ENCODE assay signal across 8 mouse cellular contexts in the genomic region with DNA sequence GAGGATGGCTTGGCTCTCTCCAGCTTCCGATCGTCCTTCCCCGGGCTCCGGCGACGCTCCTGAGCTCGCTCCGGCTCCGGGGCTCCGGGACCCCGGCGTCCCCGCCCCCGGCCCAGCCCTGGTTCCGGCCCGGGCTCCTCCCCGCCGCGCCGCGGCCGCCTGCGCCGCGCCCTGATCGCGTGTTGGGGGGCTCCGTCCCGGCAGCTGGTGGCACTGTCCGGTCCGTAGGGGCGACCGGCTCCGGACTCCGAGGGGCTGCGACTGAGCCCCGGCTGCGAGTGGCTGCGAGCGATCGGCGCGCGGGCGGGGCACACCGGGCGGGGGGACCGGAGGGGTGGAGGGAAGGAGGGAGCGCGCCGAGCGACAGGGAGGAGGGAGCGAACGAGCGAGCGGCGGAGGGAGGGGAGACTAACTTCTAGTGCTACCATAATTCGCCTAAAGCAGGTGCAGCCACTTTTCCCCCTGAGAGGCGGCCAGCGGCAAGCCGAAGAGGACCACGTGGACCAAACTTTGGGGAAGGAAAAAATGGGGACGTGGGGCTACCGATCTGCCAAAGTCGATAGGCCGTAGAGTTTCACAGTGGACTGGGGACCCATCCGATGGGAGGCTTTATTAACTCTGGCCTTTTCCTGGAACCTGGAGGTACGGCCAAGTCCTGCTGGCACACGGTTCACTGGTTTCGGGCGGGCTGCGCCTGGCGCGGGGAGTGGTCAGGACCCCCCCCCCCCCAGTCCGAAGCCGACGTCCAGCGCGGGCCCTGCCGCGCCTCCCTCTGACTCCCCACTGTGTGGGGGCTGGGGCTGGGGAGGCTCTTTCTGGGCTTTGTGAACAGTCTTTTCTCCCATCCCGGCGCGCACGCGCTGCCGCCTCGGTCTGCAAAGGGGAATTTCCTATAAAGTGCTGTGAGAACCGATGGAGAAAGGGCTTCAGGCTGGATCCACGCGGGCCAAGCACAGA. TPM values are rescaled to one million over a fixed set of nuclear protein-coding genes. Genes with fewer than 3 reads are reported as not detected.
DNase-seq lines count a peak whose midpoint lies in the region; ATAC-seq and TF ChIP-seq lines count a peak whose summit lies in the region.

Gene Foxp4, minus strand, starts transcription at position 263 of the 957 bp plus-strand sequence.

- peak within 1 kb of the TSS; percentile 90 for H3K4me2 ChIP-seq in heart, embryonic 13.5 days
- peak within 1 kb of the TSS; percentile 92 for H3K4me2 ChIP-seq in kidney, postnatal 0 days (ENCODE audit: low read length)
- peak within 1 kb of the TSS; percentile 94 for H3K4me2 ChIP-seq in liver, embryonic 13.5 days
- peak within 1 kb of the TSS; percentile 82 for H3K4me2 ChIP-seq in stomach, embryonic 14.5 days (replicated peaks; ENCODE audit: low read depth, low read length)

- H3K4me1 ChIP-seq in heart, embryonic 13.5 days, result peaks cover 46% of the 10 kb centered on the region
- H3K4me1 ChIP-seq in kidney, postnatal 0 days (replicated peaks; ENCODE audit: insufficient read depth, low read length), result 0 out of 2 replicates have a peak, but pooled peaks cover 14% of the 10 kb centered on the region
- peaks cover 59% of the 10 kb centered on the region for H3K4me1 ChIP-seq in liver, embryonic 13.5 days (replicated peaks)
- peaks cover 27% of the 10 kb centered on the region; the same call in 1 of the 2 replicates for H3K4me1 ChIP-seq in stomach, embryonic 14.5 days (ENCODE audit: control insufficient read depth, insufficient read depth, low read length)

- peak within 1 kb of the TSS; percentile 97 for H3K27ac ChIP-seq in heart, embryonic 13.5 days (replicated peaks)
- H3K27ac ChIP-seq in kidney, postnatal 0 days, result peak within 1 kb of the TSS; percentile 94
- peak within 1 kb of the TSS; percentile 75 for H3K27ac ChIP-seq in liver, embryonic 13.5 days
- H3K27ac ChIP-seq in stomach, embryonic 14.5 days (ENCODE audit: low read length), result peak within 1 kb of the TSS; percentile 94

- H3K4me3 ChIP-seq in heart, embryonic 13.5 days, result peak within 1 kb of the TSS; percentile 92
- H3K4me3 ChIP-seq in kidney, postnatal 0 days (replicated peaks; ENCODE audit: low read depth, low read length), result peak within 1 kb of the TSS; percentile 87
- peak within 1 kb of the TSS; percentile 78 for H3K4me3 ChIP-seq in liver, embryonic 13.5 days (replicated peaks)
- H3K4me3 ChIP-seq in stomach, embryonic 14.5 days (ENCODE audit: low read depth, low read length), result peak within 1 kb of the TSS; percentile 89

- peak; percentile 27; the same call in 1 of the 2 replicates for TF ChIP-seq POLR2A in brain, embryonic 14.5 days (IDR thresholded peaks at IDR 0.05; ENCODE audit: borderline replicate concordance, extremely low read depth, insufficient read depth, insufficient read length, poor library complexity, severe bottlenecking)

- H3K9me3 ChIP-seq in heart, embryonic 13.5 days, result no peaks in the 10 kb centered on the region
- H3K9me3 ChIP-seq in kidney, postnatal 0 days (replicated peaks; ENCODE audit: low read length), result no peaks in the 10 kb centered on the region
- H3K9me3 ChIP-seq in liver, embryonic 13.5 days (replicated peaks), result no peaks in the 10 kb centered on the region
- no peaks in the 10 kb centered on the region for H3K9me3 ChIP-seq in stomach, embryonic 14.5 days (ENCODE audit: control insufficient read depth, low read depth, low read length)

- H3K36me3 ChIP-seq in heart, embryonic 13.5 days, result peaks cover 8% of the 10 kb centered on the region; the same call in 1 of the 2 replicates
- no peaks in the 10 kb centered on the region for H3K36me3 ChIP-seq in kidney, postnatal 0 days (ENCODE audit: insufficient read depth, low read length)
- no peaks in the 10 kb centered on the region for H3K36me3 ChIP-seq in liver, embryonic 13.5 days
- peaks cover 1% of the 10 kb centered on the region; the same call in 1 of the 2 replicates for H3K36me3 ChIP-seq in stomach, embryonic 14.5 days (ENCODE audit: control insufficient read depth, insufficient read depth, low read length)

- peak; percentile 70 for ATAC-seq in heart, embryonic 13.5 days (ENCODE audit: extremely low read depth, insufficient number of reproducible peaks, low FRiP score, low TSS enrichment)
- ATAC-seq in kidney, postnatal 0 days (replicated peaks; ENCODE audit: low FRiP score, low read depth), result peak; percentile 80
- ATAC-seq in liver, embryonic 13.5 days (ENCODE audit: low read depth), result peak; percentile 83
- ATAC-seq in stomach, embryonic 14.5 days (ENCODE audit: insufficient number of reproducible peaks, insufficient read depth, low FRiP score, low read depth), result peak; percentile 87

- peaks cover 12% of the 10 kb centered on the region for H3K27me3 ChIP-seq in heart, embryonic 13.5 days (replicated peaks)
- no peaks in the 10 kb centered on the region for H3K27me3 ChIP-seq in kidney, postnatal 0 days (ENCODE audit: insufficient read depth, low read length)
- H3K27me3 ChIP-seq in liver, embryonic 13.5 days, result peaks cover 49% of the 10 kb centered on the region
- H3K27me3 ChIP-seq in stomach, embryonic 14.5 days (ENCODE audit: control insufficient read depth, insufficient read depth, low read length), result no peaks in the 10 kb centered on the region

- peak; percentile 93 for DNase-seq in CD4-positive, CD25-positive, alpha-beta regulatory T cell, adult 2 months (ENCODE audit: low read depth, low spot score)
- DNase-seq in brain, embryonic 14.5 days (ENCODE audit: low read depth), result peak; percentile 98
- peak; percentile 25 for DNase-seq in fat pad, adult 2 months (ENCODE audit: extremely low read depth, low read depth, low spot score)
- DNase-seq in kidney, postnatal 0 days (ENCODE audit: low spot score), result peak; percentile 98
- DNase-seq in liver, embryonic 13.5 days, result peak; percentile 76
- DNase-seq in natural killer cell, adult 2 months (ENCODE audit: low spot score in 2 of 2), result peak; percentile 70 to 75

- under 1% methylated on average over 89 of the region's 91 CpGs for WGBS in heart, embryonic 13.5 days
- WGBS in kidney, postnatal 0 days, result under 1% methylated on average over 74 of the region's 91 CpGs
- WGBS in liver, embryonic 13.5 days (ENCODE audit: insufficient replicate concordance), result under 1% methylated on average over 91 of the region's 91 CpGs
- under 1% methylated on average over 89 of the region's 91 CpGs for WGBS in stomach, embryonic 14.5 days

- no peak for TF ChIP-seq CTCF in brain, embryonic 14.5 days (IDR thresholded peaks at IDR 0.05; ENCODE audit: borderline replicate concordance, extremely low read depth, insufficient read depth, insufficient read length)
- no peak for TF ChIP-seq CTCF in kidney, postnatal 0 days (IDR thresholded peaks at IDR 0.05; ENCODE audit: low read depth)

- H3K9ac ChIP-seq in heart, embryonic 13.5 days, result peak within 1 kb of the TSS; percentile 96
- peak within 1 kb of the TSS; percentile 87 for H3K9ac ChIP-seq in kidney, postnatal 0 days (ENCODE audit: low read depth, low read length)
- H3K9ac ChIP-seq in liver, embryonic 13.5 days, result peak within 1 kb of the TSS; percentile 83
- H3K9ac ChIP-seq in stomach, embryonic 14.5 days (replicated peaks; ENCODE audit: low read depth, low read length), result peak within 1 kb of the TSS; percentile 98

RNA-seq across cellular contexts. Expression of gene Foxp4, which starts in this region (rescaled TPM):
- polyA plus RNA-seq in brain, embryonic 14.5 days (2012; rRNA removed), result 93.8 and 94.9 TPM in 2 replicates
- polyA plus RNA-seq in heart, embryonic 13.5 days (2015; fragmentation: Nextera tagmentation; extraction: Ambion mirVana), result 9.0 and 9.2 TPM in 2 replicates
- polyA plus RNA-seq in kidney, postnatal 0 days (2015; fragmentation: Nextera tagmentation; extraction: Ambion mirVana), result 7.7 and 9.5 TPM in 2 replicates
- polyA plus RNA-seq in liver, embryonic 13.5 days (2015; fragmentation: Nextera tagmentation; extraction: Ambion mirVana), result 3.8 and 3.9 TPM in 2 replicates
- polyA plus RNA-seq in stomach, embryonic 14.5 days (2014; fragmentation: Nextera tagmentation; extraction: Ambion mirVana), result 41.8 and 43.3 TPM in 2 replicates

Comparison
In these comparisons a context has a peak if more than half of its experiments do, and no peak if none do; other contexts are left out.
1. Peak in every context shown above with its lines: DNase-seq, ATAC-seq, H3K4me3 ChIP-seq and H3K27ac ChIP-seq.
2. DNase-seq: peak in every context shown above with its lines; median percentile 98 in brain, embryonic 14.5 days; 98 in kidney, postnatal 0 days; 93 in CD4-positive, CD25-positive, alpha-beta regulatory T cell, adult 2 months; 76 in liver, embryonic 13.5 days; 72 in natural killer cell, adult 2 months; 25 in fat pad, adult 2 months.